Mouse (Mus musculus) CD8-positive naive resting alpha-beta T cell, adult 2 months (primary cell): ENCODE results near the gene Stpg4.

Source experiments
- DNase-seq, 2 experiments: peaks; one replicate each; pipeline ENCODE4 v3.0.0; 2022; ENCODE audit warnings: low read depth in 2 of 2, low spot score in 2 of 2

Gene Stpg4

DNA sequence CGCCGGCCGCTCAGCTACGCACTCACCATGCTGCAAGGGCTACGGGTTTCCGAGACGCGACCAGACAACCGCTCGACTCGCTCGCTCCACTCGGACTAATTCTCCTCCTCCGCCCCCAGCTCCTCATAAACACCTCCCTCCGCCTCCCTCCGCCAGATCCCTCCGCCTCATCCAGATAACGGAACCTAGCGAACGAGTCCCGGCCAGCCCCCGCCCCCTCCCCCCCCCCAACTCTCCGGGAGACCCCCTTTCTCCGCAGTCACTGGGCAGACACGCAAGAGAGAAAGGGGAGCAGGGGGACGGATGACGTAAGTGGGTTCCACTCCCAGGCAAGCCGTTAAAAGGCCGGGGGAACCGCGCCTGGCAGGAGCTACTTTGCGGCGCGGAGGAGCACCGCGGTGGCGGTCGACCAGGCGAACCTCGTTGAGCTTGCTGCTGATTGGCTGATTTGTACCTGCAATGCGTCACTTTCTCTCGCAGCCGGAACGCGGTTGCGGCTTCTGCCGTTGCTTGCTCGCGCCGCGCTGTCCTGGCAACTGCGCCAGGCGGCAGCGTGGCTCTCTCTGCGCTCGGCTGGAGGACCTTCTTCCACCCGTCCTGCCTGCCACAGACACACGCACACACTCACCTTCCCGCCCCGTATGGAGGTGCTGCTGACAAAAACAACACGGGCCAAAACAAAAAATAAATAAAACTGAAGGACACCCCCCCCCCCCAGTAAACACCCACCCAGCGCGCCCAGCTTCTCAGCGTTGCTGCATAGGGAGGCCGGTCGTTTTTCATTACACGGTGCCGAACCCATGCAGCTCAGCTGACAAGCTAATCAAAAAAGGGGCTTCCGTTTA lies 19.4 kb upstream of the Stpg4 start, which contains the start of gene Calm2:
TSS of gene Calm2 (minus strand) at position 169 of the 845 bp plus-strand sequence.
- peak; percentile 98 for DNase-seq

DNA sequence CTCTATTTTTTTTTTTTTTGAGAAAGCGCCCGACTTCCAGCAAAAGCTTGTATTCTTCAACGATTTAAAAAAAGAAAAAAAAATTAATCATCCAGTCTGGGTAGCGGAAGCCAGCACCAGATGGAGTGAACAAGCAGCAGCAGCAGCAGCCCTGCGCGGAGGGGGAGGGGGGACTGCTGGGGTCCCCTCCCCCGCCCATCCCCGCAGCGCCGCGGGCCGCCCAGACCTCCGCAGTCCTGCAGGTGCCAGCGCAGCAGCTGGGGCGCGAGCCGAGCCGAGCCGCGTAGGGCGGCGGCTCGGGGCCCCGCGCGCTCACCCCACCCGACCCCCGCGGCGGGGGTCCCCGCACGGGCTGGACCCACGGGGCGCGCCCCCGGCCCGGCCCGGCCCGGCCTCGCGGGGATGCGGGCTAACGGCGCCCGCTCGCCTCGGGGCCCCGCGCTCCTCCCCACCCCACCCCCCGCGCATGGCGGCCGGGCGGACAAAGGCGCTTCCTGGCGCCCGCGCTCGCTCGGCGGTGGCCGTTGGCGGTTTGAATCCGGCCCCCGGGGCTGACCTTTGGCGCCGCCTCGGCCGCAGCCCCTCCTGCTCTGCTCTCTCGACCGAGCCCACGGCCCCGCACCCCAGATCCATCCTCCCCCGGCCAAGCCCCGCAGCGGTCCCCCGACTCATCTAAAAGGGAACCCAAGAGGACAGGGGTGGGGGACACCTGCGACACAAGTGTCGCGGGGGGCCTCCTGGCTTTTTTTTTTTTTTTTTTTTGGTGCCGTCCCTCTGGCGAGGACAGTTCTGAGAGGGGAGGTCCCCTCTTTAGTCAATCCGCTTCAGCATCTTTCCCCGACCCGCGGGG lies 18.6 kb upstream of the Stpg4 start:
- DNase-seq = peak; percentile 35 to 59

DNA sequence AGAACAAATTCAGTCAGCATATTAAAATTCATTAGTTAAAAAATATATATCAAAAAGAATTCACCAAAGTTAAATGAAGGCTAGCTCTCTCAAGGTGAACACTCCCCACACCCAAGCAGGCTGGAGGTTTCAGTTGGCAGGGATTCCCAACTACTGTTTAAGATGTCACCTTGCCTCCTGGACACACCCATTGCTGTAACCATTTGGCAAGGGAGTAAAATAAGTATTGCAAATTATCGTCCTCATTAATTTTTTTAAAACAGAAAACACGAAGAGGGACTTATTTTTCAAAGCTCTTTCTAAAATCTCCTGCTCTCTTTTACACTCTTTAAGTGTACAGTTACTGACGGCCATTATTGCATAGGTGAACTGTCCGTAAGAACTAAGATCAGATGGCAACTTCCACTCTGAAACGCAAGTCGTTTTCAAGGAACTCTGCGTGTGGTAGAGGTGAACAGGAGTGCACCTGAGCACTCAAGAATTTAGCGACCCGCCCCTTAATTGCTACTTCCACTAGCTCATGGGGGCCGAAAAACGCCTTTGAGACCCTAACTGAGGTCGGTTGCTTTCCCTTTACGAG lies 17.9 kb upstream of the Stpg4 start:
- no peak for DNase-seq

DNA sequence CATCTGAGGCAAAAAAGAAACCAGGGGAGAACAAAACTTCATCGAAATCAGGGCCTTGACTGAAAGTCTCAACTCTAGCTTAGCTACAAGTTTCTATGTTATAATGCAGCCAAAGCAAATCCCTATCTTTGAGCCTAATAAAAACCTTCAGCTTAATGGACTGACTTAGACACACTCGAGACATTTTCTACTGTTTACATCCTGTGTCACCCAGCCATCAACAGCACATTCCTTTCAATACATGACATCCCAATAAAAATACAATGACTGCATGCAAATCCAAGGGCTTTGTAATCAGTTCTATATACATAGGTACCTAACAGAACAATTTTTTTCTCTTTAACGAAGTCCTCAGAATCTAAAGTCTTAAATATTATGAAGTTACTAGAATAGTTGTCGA lies 17.2 kb upstream of the Stpg4 start:
- no peak for DNase-seq

DNA sequence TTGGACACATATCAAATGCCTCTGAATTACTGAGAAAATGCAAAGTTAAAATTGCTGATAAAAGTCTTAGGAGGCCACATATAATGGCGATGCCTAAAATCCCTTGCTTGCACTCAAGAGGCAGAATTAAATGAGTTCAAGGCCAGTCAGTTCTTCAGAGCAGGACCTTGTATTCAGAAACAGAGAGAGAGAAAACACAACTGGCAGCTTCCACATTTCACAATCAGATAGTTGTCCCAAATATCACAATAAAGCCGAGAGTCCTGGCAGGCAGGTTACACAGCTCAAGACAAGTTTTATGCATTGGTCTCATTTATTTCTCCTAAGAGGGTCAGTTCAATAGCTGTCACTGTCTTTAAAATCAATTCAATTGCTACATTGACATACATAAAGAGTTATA lies 14.0 kb upstream of the Stpg4 start:
- DNase-seq = no peak

DNA sequence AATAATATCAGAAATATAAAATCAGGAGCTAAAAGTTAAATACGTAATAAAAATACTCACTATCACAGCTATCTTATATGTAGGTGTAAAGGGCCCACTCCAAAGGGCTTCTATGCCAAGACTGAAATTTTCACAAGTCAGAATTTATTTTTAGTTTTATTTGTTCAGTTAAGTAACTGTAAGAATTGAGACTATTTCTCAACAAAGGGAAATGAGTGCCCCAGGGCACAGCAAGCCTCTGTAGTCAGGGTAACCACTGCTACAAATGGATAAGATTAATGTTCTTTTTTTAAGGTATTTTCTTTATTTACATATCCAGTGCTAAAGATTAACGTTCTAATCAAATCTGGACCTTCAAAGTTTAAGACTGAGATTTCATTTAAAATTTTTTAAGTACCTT lies 11.9 kb upstream of the Stpg4 start:
- DNase-seq = no peak

DNA sequence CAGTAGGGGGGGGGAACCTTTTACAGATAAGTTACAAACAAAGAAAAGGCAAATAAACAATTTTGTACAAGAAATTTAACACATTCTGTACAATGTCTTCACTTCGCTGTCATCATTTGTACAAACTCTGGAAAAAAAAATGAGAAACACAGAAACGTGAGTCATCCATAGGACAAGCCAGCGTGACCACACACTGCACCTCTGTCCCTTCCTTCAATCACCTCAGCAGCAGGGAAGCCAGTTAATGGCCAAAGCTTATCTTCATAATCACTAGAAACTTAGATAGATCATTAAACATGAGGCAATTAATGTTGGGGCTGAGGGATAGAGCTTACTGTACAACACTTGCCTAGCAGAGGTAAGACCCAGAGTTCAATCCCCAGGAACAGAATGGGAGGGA lies 6.4 kb upstream of the Stpg4 start:
- DNase-seq = no peak

DNA sequence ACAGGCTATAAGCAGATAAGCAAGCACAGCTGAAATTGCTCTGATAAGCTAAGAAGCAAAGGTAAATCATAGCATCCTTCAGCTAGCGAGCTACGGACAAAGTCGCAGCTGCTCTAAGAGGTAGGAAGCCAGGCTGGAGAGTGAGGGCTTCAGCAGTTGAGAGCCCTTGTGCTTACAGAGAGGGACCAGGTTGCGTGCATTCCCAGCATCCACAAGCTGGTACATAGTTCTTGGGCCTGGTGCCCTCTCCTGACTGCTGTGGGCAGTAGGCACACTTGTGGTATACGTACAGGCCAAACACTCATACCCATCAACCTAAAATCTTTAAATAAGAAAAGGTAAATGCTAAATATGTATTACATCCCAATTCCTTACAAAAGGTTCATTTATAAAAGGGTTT lies 5.2 kb upstream of the Stpg4 start:
- DNase-seq = no peak

DNA sequence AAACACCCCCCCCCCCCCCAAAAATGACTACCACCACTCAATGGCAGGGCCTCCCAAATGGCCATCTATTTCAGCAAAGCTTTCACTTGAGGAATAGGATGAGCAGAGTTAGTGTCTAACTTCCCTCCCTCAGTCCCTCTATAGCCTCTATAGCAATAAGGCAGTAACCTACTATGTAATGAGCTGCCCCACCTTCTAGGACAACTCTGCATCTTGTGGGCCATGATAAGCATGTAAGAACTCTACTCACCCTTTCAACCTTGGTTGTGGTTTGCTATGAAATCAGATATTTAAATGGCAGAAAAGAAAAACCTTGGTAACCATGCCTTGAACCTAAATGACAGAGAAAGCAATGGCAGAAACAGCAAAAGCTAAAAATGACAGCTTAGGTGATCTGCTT lies 4.8 kb upstream of the Stpg4 start:
- DNase-seq = no peak

DNA sequence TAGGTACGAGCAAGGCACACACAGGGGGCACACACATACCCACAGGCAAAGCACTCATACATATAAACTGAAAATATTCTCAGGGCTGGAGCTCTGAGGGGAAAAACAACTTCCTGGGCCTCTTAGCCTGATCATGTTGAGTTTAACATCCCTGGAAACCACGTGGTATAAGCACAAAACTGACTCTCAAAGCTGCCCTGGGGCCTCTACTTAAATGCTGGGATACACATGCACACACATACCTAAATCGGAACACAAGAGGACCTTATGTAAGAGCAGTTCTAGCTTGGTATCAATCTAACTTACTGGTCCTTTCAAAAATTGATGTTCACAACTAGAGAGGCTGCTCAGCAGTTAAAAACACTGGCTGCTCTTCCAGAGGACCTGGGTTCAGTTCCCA lies 1.9 kb upstream of the Stpg4 start:
- no peak for DNase-seq

DNA sequence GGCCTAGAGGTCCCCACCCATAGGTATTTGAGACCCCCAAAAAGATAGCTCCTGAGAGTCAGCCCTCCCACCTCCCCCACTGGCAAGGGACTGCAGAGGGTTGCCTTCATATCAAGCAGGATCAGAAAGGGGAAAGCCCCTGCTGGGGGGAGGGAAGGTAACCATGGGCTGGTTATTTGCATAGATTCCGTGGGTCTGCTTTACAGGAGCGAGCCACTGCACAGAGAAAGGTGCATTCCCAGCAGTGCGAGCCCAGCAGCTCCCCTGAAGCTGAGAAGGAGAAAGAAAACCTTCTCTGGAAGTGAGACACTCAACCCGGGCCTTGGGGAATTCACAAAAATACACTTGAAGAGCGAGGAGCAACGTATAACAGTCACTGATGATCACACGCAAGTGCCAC lies 9.5 kb downstream of the Stpg4 start:
- no peak for DNase-seq

DNA sequence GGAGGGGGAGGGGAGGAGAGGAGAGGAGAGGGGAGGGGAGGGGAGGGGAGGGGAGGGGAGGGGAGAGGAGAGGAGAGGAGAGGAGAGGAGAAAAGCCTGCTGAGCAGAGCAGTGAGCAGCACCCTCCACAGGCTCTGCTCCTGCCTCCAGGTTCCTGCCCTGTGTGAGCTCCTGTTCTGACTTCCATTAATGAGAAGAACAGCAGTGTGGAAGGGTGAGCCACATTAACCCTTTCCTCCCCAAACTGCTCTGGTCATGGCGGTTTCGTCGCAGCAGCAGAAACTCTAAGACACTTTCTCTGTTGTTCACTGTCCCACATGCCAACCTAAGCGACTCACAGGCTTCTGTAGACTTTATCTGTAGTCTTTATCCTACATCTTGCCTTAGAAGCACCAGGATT lies 20.9 kb downstream of the Stpg4 start:
- DNase-seq = no peak

DNA sequence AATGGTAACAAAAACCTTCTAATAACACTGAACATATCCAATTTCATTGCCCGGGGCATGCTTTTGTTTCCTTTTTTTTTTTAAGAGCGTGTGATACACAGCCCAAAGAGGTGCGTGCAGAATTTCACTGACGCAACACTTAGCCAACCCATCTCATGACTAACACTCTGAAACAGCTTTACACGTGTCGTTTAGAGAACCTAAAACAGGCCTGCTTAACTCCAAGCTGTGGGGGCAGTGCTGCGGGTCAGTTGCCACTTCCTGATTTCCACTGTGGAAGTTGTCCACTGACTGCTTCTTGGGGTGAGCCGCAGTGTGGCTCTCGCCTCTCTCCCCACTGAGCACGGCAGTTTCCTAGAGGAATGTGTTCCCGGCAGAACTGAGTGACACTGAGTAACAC lies 22.0 kb downstream of the Stpg4 start:
- DNase-seq = no peak

DNA sequence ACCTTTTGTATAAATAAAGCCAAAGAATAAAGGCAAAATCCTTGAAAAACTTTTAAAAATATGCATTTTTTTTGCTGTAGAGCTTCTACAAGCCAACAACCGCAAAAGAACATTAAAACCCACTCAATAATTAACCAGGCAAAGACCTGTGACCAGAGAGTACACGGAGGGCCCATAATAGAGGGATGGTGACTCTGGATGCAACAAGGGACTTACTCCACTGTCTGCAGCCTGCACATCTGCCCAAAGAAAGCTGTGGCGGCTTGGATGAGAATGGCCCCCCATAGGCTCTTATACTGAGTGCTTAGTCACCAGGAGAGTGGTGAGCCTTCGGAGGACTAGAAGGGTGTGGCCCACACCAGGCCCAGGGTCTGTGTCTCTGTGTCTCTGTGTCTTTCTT lies 24.1 kb downstream of the Stpg4 start:
- DNase-seq = no peak

DNA sequence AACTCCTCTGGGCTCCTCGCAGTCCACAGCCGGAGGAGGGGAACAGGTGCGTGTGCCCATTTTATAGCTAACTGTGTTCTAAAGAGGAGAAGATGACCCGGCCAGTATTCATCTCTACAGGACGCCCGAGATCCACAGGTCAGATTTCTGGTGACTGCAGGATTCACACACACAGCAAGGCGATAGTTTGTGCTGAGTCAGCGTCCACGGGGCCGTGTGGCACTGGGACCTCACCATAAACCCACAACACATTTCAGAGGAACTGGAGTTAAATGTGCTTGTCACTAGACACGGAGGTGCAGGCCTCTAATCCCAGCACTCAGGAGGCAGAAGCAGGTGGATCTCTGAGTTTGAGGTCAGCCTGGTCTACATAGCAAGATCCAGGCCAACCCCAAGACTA lies 25.1 kb downstream of the Stpg4 start:
- DNase-seq = no peak

DNA sequence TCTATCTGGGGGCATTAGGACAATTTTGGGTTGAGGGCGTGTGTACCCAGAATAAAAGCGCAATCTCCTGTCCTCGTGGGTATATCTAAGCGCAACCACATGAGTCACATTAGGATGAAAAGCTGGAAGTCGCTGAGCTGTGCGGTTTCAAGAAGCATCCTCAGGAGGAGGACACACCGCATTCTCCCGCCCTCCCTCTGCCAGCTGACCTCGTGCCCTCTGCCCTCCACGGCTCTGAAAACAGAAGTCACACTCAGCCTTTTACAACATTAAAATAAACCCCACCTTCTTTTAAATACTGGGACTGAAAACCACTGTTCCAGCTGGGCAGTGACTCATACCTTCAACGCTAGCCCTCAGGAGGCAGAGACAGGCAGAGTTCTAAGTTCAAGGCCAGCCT lies 30.5 kb downstream of the Stpg4 start:
- no peak for DNase-seq

DNA sequence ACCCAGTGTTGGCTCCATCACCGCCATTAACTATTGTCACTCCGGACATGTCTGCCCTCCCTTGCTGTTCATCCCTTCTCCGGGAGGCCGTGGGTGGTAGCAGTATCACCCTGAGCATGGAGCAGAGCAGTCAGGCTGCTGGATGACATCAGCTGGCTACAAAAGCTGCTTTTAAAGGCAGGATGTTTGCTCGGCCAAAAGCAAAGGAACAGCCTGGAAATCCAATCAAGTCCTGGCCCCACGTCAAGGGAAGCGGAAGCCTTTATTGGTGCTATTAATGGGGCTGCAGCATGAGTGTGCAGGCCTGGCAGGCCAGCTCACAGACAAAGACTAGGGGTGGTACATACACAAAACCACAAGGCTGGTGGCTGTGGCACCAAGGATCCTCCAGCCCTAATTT lies 36.3 kb downstream of the Stpg4 start:
- DNase-seq = no peak

DNA sequence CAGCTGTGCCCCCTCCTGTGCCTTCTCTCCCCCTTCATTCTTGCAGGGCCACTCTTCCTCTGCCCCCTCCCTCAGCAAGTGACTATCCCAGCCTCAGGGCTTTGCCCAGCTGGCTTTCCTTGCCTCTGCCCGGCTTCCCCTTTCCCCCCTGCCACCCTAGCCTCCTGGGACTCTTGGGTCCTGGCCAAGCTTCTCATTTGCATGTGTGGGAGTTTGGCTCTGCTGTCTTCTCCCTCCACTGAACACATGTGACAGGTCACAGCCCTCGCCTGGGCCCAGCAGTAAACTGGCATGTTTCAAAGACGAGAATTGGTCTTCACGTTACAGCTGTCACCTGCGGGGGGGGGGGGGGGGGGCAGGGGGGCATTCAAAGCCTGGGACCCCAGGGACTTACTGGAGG lies 40.5 kb downstream of the Stpg4 start:
- no peak for DNase-seq

DNA sequence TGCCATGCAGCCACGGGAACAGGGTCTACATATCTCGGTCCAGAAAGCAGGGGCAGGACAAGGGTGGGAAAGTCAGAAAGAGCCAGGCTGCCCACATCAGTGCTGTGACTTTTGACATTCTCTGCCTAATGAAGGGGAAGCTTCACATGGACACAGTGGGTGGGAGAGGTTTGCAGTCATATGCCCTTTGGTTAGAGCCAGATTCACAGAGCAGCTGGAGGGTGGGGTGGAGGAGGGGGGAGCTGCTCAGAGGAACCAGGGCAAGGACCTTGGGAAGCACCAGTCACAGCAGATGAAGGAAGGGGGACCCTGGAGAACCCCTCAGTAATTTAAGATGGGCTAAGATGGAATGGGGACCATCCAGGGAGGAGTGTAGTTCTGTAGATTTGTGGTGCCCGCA lies 41.7 kb downstream of the Stpg4 start:
- DNase-seq = no peak

DNA sequence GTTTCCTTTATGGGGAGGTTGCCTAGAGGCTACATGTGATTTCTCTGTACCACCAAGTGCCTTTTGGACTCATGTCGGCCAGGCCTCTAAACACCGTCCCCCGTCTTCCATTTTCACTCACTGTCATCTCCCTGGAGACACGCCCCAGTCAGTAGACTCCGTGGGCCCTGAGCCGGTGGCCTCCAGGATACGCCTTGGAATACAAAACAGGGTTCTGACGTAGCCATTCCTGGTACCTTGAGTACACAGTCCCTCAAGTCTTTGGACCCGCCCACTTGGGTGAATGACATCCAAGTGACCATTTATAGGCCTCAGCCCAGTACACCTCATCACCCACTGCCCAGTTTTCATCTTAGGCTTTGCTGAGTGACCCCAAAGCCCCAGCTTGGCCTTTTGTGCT lies 46.9 kb downstream of the Stpg4 start:
- no peak for DNase-seq

DNA sequence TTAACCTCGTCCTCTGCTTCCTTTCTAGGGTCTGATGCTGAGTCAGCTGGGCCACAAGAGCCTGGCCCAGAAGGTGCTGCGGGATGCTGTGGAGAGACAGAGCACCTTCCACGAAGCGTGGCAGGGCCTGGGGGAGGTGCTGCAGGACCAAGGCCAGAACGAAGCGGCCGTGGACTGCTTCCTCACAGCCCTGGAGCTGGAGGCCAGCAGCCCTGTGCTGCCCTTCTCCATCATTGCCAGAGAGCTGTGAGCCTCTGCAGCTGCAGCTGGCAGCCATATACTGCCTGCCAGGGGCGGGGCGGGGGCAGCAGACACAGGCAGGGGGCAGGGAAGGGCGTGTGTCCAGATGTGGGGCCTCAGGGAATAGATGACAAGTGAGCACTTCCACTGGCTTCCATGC lies 47.7 kb downstream of the Stpg4 start:
- DNase-seq = no peak

DNA sequence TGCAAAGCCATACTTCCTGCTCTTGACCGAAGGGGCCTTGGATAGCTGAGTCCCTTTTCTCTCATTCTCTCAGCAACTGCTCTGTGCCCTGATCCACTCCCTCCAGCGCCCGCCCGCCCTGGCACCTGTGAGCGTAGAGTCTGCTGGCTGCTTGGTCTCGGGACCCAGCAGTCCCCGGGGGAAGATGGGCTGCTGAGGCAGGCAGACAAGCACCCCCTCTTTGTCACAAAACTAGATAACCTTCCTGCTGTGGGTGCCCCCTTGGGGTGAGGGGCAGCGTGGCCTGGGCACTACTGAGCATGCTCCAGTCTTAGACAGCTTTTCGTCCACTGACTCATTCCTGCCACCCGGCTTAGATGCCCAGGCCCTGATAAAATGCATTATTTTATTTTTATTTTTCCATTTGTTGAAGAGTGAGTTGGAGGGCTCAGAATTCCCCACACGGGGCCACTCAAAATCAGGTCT lies 48.3 kb downstream of the Stpg4 start:
- DNase-seq = no peak
